ENCODE assay signal across 8 mouse cellular contexts in genomic region chr5:122707276-122708181, GRCm38 (mm10). TPM values are rescaled to one million over a fixed set of nuclear protein-coding genes. Genes with fewer than 3 reads are reported as not detected.
DNase-seq lines count a peak whose midpoint lies in the region; ATAC-seq lines count a peak whose summit lies in the region.

P2rx4 (plus strand) TSS chr5:122707544.

- no peaks in the 10 kb centered on the region for H3K9me3 ChIP-seq in heart, embryonic 13.5 days
- no peaks in the 10 kb centered on the region for H3K9me3 ChIP-seq in liver, embryonic 13.5 days (replicated peaks)
- H3K9me3 ChIP-seq in stomach, embryonic 16.5 days (replicated peaks; ENCODE audit: control insufficient read depth, low read length), result no peaks in the 10 kb centered on the region

- H3K4me2 ChIP-seq in heart, embryonic 13.5 days, result peak within 1 kb of the TSS; percentile 72
- H3K4me2 ChIP-seq in liver, embryonic 13.5 days, result peak within 1 kb of the TSS; percentile 98
- H3K4me2 ChIP-seq in stomach, embryonic 16.5 days (ENCODE audit: low read depth, low read length), result peak within 1 kb of the TSS; percentile 65

- H3K36me3 ChIP-seq in heart, embryonic 13.5 days, result no peaks in the 10 kb centered on the region
- no peaks in the 10 kb centered on the region for H3K36me3 ChIP-seq in liver, embryonic 13.5 days
- no peaks in the 10 kb centered on the region for H3K36me3 ChIP-seq in stomach, embryonic 16.5 days (ENCODE audit: control insufficient read depth, insufficient read depth, low read length)

- peak; percentile 90 for DNase-seq in CD4-positive helper T cell, adult 2 months (ENCODE audit: low read depth, low spot score)
- DNase-seq in brain, embryonic 18.5 days (ENCODE audit: low read depth, low spot score), result peak; percentile 70
- DNase-seq in kidney, postnatal 14 days, result peak; percentile 88
- DNase-seq in liver, embryonic 13.5 days, result peak; percentile 79
- peak; percentile 78 for DNase-seq in neural tube, embryonic 10.5 days (ENCODE audit: extremely low spot score, low spot score)

- H3K9ac ChIP-seq in heart, embryonic 13.5 days, result peak within 1 kb of the TSS; percentile 85
- H3K9ac ChIP-seq in liver, embryonic 13.5 days, result peak within 1 kb of the TSS; percentile 81
- peak within 1 kb of the TSS; percentile 74 for H3K9ac ChIP-seq in stomach, embryonic 16.5 days (ENCODE audit: low read length)

- peak; percentile 94 for ATAC-seq in erythroid progenitor cell, adult 5-6 weeks (replicated peaks; ENCODE audit: low FRiP score, poor library complexity, severe bottlenecking)
- ATAC-seq in heart, embryonic 13.5 days (ENCODE audit: extremely low read depth, insufficient number of reproducible peaks, low FRiP score, low TSS enrichment), result peak; percentile 85
- peak; percentile 88 for ATAC-seq in liver, embryonic 13.5 days (ENCODE audit: low read depth)
- peak; percentile 83 for ATAC-seq in stomach, embryonic 16.5 days (ENCODE audit: insufficient read depth, low FRiP score)

- H3K27ac ChIP-seq in heart, embryonic 13.5 days (replicated peaks), result peak within 1 kb of the TSS; percentile 88
- H3K27ac ChIP-seq in liver, embryonic 13.5 days, result peak within 1 kb of the TSS; percentile 80
- H3K27ac ChIP-seq in stomach, embryonic 16.5 days (ENCODE audit: low read length), result peak within 1 kb of the TSS; percentile 76

- peak within 1 kb of the TSS; percentile 67 for H3K4me3 ChIP-seq in heart, embryonic 13.5 days
- peak within 1 kb of the TSS; percentile 73 for H3K4me3 ChIP-seq in liver, embryonic 13.5 days (replicated peaks)
- peak within 1 kb of the TSS; percentile 57 for H3K4me3 ChIP-seq in stomach, embryonic 16.5 days (replicated peaks; ENCODE audit: low read length)

- no peaks in the 10 kb centered on the region for H3K27me3 ChIP-seq in heart, embryonic 13.5 days (replicated peaks)
- H3K27me3 ChIP-seq in liver, embryonic 13.5 days, result no peaks in the 10 kb centered on the region
- no peaks in the 10 kb centered on the region for H3K27me3 ChIP-seq in stomach, embryonic 16.5 days (ENCODE audit: control insufficient read depth, insufficient read depth, low read length)

- under 1% methylated on average over 66 of the region's 66 CpGs for WGBS in heart, embryonic 13.5 days
- under 1% methylated on average over 66 of the region's 66 CpGs for WGBS in liver, embryonic 13.5 days (ENCODE audit: insufficient replicate concordance)
- under 1% methylated on average over 66 of the region's 66 CpGs for WGBS in stomach, embryonic 16.5 days

- peaks cover 26% of the 10 kb centered on the region for H3K4me1 ChIP-seq in heart, embryonic 13.5 days
- peaks cover 49% of the 10 kb centered on the region for H3K4me1 ChIP-seq in liver, embryonic 13.5 days (replicated peaks)
- peaks cover 3% of the 10 kb centered on the region; the same call in 1 of the 2 replicates for H3K4me1 ChIP-seq in stomach, embryonic 16.5 days (ENCODE audit: control insufficient read depth, insufficient read depth, low read length)

RNA-seq across cellular contexts. Expression of gene P2rx4, which starts in this region (rescaled TPM):
- total RNA-seq in erythroid progenitor cell, adult 5-6 weeks (2015; ENCODE audit: low replicate concordance), result 8.4 and 20.5 TPM in 2 replicates
- total RNA-seq in erythroid progenitor cell, adult 5-6 weeks (2017; ENCODE audit: low replicate concordance), result 4.6 and 5.1 TPM in 2 replicates
- 14.4 and 18.8 TPM in 2 replicates for polyA plus RNA-seq in heart, embryonic 13.5 days (2015; fragmentation: Nextera tagmentation; extraction: Ambion mirVana)
- 29.0 and 33.0 TPM in 2 replicates for polyA plus RNA-seq in liver, embryonic 13.5 days (2015; fragmentation: Nextera tagmentation; extraction: Ambion mirVana)
- polyA plus RNA-seq in stomach, embryonic 16.5 days (2015; fragmentation: Nextera tagmentation; extraction: Ambion mirVana), result 33.3 and 33.4 TPM in 2 replicates

Comparison
In these comparisons a context has a peak if more than half of its experiments do, and no peak if none do; other contexts are left out.
1. Peak in every context shown above with its lines: DNase-seq, ATAC-seq, H3K4me3 ChIP-seq and H3K27ac ChIP-seq.